Mouse (Mus musculus) gastrocnemius, postnatal 4 days (tissue): ENCODE data around the gene Wscd2. TPM values are rescaled to one million over a fixed set of nuclear protein-coding genes. Genes with fewer than 3 reads are reported as not detected.

ENCODE experiments used
- DNase-seq, 2 experiments: peaks; one replicate each; pipeline ENCODE4 v3.0.0; 2021 to 2022; ENCODE audit warnings: low spot score in 2 of 2, mixed read lengths in 2 of 2
- total RNA-seq, 2 experiments: library from RNA; stranded (reverse); gene quantifications; 2 replicates each; pipeline ENCODE4 v1.2.3; 2021

Wscd2 gene
- total RNA-seq, 2 experiments from 2014 or later: 1.2 to 1.4 TPM

- DNase-seq: no peak
Measured at GRCm38 (mm10) chr5:113479075-113479474, 11.1 kb upstream of the Wscd2 start.

GRCm38 (mm10) chr5:113480451-113480850 is 9.7 kb upstream of the Wscd2 start:
- DNase-seq: no peak

GRCm38 (mm10) chr5:113485584-113486162 is 4.5 kb upstream of the Wscd2 start:
- no peak for DNase-seq

- DNase-seq: no peak
Measured at GRCm38 (mm10) chr5:113487879-113488278, 2.3 kb upstream of the Wscd2 start.

GRCm38 (mm10) chr5:113489617-113490016 is 516 bp upstream of the Wscd2 start:
- DNase-seq: no peak

- peak; percentile 36 to 54 for DNase-seq
Measured at GRCm38 (mm10) chr5:113490467-113491260, 531 bp downstream of the Wscd2 start.

- DNase-seq: no peak
Measured at GRCm38 (mm10) chr5:113491552-113491951, 1.4 kb downstream of the Wscd2 start.

GRCm38 (mm10) chr5:113491988-113492387 is 1.9 kb downstream of the Wscd2 start:
- no peak for DNase-seq

- DNase-seq: no peak
Measured at GRCm38 (mm10) chr5:113492417-113493035, 2.4 kb downstream of the Wscd2 start.

- DNase-seq: no peak
Measured at GRCm38 (mm10) chr5:113493997-113494396, 3.9 kb downstream of the Wscd2 start.

- no peak for DNase-seq
Measured at GRCm38 (mm10) chr5:113496926-113497325, 6.8 kb downstream of the Wscd2 start.

GRCm38 (mm10) chr5:113499421-113499820 is 9.3 kb downstream of the Wscd2 start:
- no peak for DNase-seq

GRCm38 (mm10) chr5:113503276-113503675 is 13.1 kb downstream of the Wscd2 start:
- DNase-seq: no peak

- DNase-seq: no peak
Measured at GRCm38 (mm10) chr5:113504654-113505053, 14.5 kb downstream of the Wscd2 start.

GRCm38 (mm10) chr5:113506065-113506464 is 15.9 kb downstream of the Wscd2 start:
- no peak for DNase-seq

- no peak for DNase-seq
Measured at GRCm38 (mm10) chr5:113506779-113507178, 16.6 kb downstream of the Wscd2 start.

GRCm38 (mm10) chr5:113509167-113509566 is 19.0 kb downstream of the Wscd2 start:
- no peak for DNase-seq

GRCm38 (mm10) chr5:113513640-113514039 is 23.5 kb downstream of the Wscd2 start:
- no peak for DNase-seq

- no peak for DNase-seq
Measured at GRCm38 (mm10) chr5:113514062-113514461, 23.9 kb downstream of the Wscd2 start.

GRCm38 (mm10) chr5:113516119-113516872 is 26.2 kb downstream of the Wscd2 start:
- no peak for DNase-seq

GRCm38 (mm10) chr5:113516873-113517336 is 26.8 kb downstream of the Wscd2 start:
- no peak for DNase-seq
